Mouse (Mus musculus) hematopoietic multipotent progenitor cell, adult 10-12 weeks (in vitro differentiated cells): ENCODE results near the gene Cwf19l1. TPM values are rescaled to one million over a fixed set of nuclear protein-coding genes. Genes with fewer than 3 reads are reported as not detected.

Experiments
- polyA plus RNA-seq: library from polyadenylated mRNA; stranded (reverse); fragments of >175 nt; gene quantifications from 2 replicates; pipeline ENCODE4 v1.2.3, GENCODE M21; 2012; ENCODE audit warnings: low replicate concordance

Gene Cwf19l1
- polyA plus RNA-seq, result 3.5 and 7.9 TPM in 2 replicates

DNA sequence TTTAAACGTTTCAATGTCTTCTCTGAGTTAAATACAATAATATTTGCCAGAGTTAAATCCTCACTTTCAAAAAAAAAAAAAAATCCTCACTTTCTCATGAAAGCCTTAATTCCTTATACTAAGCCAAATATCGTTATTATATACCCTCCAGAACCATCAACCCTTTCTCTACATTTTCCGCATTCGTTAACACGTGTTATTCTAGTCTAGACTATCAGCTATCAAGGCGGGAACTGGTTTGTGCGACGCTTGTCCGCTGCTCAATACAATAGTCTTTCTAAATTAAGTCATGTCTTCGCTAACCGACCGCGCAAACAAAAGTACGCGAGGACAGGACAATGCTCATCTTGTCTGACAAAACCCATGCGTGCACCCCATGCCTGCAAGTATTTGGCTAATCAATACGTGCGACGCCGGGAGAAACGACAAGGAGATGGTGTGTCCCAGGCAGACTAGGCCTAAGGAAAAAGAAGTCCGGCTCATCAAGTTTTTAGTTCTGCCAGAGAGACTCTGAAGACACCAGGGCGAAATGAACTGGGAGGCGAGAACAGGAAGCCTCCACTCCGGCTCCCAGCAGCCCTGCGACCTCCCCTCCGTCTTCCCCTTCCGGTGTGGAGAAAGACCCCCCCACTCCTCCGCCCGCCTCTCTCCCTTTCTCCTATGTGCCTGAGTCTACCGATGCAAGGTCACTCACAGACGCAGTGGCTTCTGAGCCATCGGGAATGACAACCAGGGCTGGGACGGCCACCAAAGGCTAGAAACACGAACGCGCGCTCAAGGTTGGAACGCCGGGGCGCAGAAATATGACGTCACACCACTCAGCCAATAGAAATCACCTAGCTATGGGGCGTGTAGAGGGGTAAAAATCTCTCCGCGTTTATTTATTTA, at the start of gene Cwf19l1:
Gene Cwf19l1 (minus strand): TSS at position 805 of the 888 bp plus-strand sequence.

DNA sequence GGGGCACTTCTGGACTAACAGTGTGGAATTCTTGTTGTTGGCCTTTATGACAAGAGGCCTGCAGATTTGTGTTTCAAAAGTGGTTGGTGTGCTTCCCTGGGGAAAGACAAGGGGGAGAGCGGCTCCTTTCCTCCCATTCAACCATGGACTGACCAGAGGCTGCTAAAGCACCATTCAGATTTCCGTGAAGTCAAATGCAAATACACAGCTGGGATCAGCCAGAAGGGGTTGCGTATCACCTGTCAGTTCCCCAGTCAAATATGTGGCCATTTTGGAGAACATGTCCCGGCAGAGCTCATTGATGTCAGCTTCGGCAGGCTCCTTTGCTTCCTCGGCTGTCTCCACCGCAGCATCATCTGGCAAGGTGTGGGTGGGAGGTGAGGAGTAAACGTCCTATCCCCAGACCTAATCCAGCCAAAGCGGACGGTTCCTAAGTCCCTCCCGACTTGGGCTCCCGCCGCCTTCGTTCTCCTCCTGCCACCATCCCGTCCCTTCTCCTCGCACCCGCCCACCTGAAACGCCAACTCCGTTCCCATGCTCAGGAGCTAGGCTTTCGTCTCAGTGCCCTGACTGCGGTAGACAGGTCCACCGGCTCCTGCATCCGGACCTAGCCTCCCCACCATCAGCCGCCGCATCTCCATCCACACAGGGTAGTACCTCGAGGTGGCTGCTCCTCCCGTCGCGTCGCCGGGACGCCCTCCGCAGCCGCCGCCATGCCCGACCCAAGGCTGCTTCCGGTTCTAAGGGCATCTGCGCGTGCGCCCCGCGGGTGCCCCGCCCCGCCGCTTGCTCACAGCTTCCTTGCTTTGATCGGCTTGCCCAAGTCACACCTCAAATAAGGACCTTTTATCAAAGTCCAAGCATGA, 10.3 kb upstream of the Cwf19l1 start, which contains the start of gene Bloc1s2:
Gene Bloc1s2 (minus strand): TSS at position 745 of the 866 bp plus-strand sequence.

DNA sequence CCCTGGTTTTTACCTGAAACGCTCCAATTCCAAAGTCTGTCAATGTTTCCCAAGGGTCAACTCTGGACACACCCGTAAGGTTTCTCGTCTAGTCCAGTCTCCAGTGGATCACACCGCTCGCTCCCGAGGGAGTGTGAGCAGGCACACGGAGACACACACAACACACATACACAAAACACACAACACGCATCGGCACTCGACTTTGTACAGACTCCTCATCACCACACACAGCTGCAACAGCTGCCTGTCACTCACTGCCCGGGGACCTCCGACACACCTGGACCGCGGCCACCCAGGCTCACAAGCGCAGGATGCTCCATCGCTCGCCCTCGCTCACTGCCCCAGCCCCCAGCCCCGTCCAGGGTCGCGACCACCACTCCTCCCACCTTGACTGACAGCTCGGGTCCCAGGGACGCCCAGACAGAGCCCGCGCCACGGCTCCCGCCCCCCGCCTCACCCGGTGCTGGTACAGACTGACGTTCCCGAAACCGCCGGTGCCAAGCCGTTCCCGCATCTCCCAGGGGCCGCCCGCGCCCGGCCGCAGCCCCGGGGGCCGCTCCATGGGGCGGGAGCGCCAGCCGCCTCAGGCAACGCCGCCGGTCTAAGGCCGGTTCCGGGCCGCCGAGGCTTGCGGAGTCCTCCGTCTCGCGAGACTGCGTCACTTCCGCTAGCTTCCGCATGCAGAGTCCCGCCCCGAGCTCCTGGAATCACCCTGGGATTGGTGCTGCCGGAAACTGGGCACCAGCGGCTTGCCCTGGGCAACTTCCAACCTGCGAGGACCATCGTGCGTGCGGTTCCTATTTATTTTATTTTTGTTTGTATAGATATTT, 28.6 kb downstream of the Cwf19l1 start, which contains the start of gene Chuk:
Gene Chuk (minus strand): TSS at position 650 of the 830 bp plus-strand sequence.

DNA sequence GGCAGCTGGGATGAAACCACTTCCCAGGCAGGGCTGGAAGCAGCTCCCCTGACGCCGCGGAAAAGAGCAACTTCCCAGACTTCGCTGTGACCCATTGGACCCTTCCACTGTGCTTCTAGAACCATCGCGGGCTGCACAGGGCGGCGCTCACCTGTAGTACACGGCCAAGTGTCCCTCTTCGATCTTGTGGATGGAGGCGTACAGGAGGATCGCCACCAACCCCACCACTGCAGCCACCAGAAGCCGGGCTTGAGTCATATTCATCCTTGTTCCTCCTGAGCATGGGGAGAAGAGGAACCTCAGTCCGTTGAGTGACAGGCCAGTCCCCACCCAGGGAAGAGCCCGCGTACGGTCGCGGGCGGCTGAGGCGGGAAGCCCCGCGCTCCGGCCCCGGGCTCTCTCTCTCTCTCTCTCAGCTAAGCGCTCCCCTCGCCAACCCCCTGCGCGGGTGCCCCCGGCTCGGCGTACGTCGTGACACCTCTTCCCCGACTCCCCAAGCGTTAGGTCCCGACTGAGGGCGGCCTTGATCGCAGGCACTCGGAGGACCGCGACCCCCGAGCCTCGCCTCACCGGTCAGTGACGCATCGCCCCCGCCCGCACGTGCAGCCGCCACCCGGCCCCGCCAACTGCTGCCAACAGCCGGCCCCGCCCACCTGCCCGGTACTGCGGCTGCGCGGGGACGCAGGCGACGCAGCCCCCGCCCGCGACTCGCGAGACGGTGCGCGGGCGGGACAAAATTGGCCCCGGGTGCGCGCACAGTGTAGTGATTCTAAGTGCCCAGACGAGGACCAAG, 66.4 kb downstream of the Cwf19l1 start, which contains the start of gene Erlin1:
Gene Erlin1 (minus strand): TSS at position 665 of the 793 bp plus-strand sequence.

Other genes starting within 250 kb of the Cwf19l1 start
- 5.4 and 10.4 TPM in 2 replicates for gene Dnmbp, start 195.7 kb downstream of the Cwf19l1 start, polyA plus RNA-seq
- 0.43 and 1.2 TPM in 2 replicates for gene Cpn1, start 149.3 kb downstream of the Cwf19l1 start, polyA plus RNA-seq
- gene Cyp2c23, start 106.7 kb downstream of the Cwf19l1 start, polyA plus RNA-seq, result not detected in 2 replicates
- gene Erlin1, start 66.1 kb downstream of the Cwf19l1 start, polyA plus RNA-seq, result 5.7 and 8.2 TPM in 2 replicates
- gene Chuk, start 28.4 kb downstream of the Cwf19l1 start, polyA plus RNA-seq, result 15.3 and 38.1 TPM in 2 replicates
- 80.9 and 191 TPM in 2 replicates for gene Bloc1s2, start 10.6 kb upstream of the Cwf19l1 start, polyA plus RNA-seq
- gene Pkd2l1, start 56.6 kb upstream of the Cwf19l1 start, polyA plus RNA-seq, result not detected in 2 replicates
- gene Scd3, start 67.4 kb upstream of the Cwf19l1 start, polyA plus RNA-seq, result not detected in 2 replicates
- gene Scd2, start 157.8 kb upstream of the Cwf19l1 start, polyA plus RNA-seq, result 3.6 and 9.1 TPM in 2 replicates
- not detected in 2 replicates for gene Scd4, start 197.2 kb upstream of the Cwf19l1 start, polyA plus RNA-seq